Mouse (Mus musculus): ENCODE measurements around the gene Chst11. TPM values are rescaled to one million over a fixed set of nuclear protein-coding genes. Genes with fewer than 3 reads are reported as not detected.

Chst11 gene
- polyA plus RNA-seq, 1 experiment from 2014 or later = 3.2 TPM

DNA sequence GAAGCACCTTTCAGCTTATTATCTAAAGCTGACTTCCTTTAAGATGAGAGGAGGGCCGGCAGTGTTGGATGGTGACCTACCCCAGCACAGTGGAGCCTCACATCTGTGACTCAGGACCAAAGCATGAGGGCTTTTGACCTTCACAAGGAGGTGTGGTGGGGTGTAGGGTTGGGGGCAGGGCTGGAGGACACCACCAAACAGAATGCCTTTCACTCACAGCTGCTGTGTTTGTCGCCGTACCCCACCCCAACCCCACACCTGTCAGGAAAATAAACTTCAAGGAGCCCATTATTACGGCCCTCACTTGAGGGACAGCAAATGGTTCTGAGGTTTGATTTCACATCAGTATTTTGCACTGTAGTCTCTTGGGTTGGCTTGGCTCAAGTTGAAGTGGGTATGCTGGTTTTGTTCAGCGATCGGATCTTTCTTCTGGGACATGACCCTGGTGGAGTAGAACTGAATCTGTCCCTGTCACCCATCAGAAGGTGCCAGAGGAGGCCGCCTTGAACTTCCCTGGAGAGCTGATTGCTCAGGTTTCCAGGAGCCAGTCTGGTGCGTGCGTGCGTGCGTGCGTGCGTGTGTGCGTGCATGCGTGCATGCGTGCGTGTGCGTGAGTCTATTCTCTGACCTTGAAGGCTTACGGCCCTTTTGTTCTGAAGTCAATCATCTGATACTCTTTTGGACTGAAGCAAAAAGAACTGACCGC is 51.2 kb downstream of the Chst11 start:
- H3K4me2 ChIP-seq (ENCODE audit: low read length) = no peak overlapping the region
- no peaks in the 10 kb centered on the region for H3K9me3 ChIP-seq (replicated peaks; ENCODE audit: control insufficient read depth, low read length, poor library complexity, severe bottlenecking)
- H3K27me3 ChIP-seq (ENCODE audit: control insufficient read depth, insufficient read depth, low read depth, low read length) = no peaks in the 10 kb centered on the region
- no peak overlapping the region for H3K4me3 ChIP-seq (ENCODE audit: low read depth, low read length)
- H3K4me1 ChIP-seq (ENCODE audit: control insufficient read depth, insufficient read depth, low read length) = peaks cover 5% of the 10 kb centered on the region
- WGBS = 54% methylated on average over 20 of the region's 20 CpGs
- no peaks in the 10 kb centered on the region for H3K36me3 ChIP-seq (ENCODE audit: control insufficient read depth, insufficient read depth, low read length)
- no peak overlapping the region for H3K27ac ChIP-seq (ENCODE audit: low read length)
- H3K9ac ChIP-seq (ENCODE audit: low read depth, low read length) = no peak overlapping the region
- 0 out of 2 replicates have a peak, but pooled peaks have one; percentile 29 for ATAC-seq

DNA sequence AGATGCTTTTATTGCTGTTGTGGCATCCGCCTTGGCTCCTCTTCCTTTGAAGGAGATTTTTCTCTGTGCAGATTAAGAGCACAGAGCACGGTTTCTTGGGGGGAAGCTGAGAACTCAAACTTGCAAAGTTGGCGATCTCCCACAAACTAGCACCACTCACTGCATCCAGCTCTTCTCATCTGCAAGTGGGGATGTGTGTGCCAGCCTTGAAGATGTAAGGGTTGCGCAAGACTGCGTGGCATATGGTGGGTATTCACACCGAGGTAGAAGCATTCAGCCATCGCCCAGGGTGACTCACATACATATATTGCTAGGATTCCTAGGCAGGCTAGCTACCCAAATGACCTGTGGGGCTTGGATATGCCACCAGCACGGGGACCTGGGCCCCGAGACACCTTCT is 52.9 kb downstream of the Chst11 start:
- no peak overlapping the region for H3K27ac ChIP-seq (ENCODE audit: low read length)
- no peaks in the 10 kb centered on the region for H3K9me3 ChIP-seq (replicated peaks; ENCODE audit: control insufficient read depth, low read length, poor library complexity, severe bottlenecking)
- peaks cover 15% of the 10 kb centered on the region for H3K4me1 ChIP-seq (ENCODE audit: control insufficient read depth, insufficient read depth, low read length)
- no peak overlapping the region for H3K4me3 ChIP-seq (ENCODE audit: low read depth, low read length)
- no peak for ATAC-seq
- no peak overlapping the region for H3K9ac ChIP-seq (ENCODE audit: low read depth, low read length)
- H3K27me3 ChIP-seq (ENCODE audit: control insufficient read depth, insufficient read depth, low read depth, low read length) = no peaks in the 10 kb centered on the region
- no peaks in the 10 kb centered on the region for H3K36me3 ChIP-seq (ENCODE audit: control insufficient read depth, insufficient read depth, low read length)
- 91% methylated on average over 9 of the region's 9 CpGs for WGBS
- no peak overlapping the region for H3K4me2 ChIP-seq (ENCODE audit: low read length)

DNA sequence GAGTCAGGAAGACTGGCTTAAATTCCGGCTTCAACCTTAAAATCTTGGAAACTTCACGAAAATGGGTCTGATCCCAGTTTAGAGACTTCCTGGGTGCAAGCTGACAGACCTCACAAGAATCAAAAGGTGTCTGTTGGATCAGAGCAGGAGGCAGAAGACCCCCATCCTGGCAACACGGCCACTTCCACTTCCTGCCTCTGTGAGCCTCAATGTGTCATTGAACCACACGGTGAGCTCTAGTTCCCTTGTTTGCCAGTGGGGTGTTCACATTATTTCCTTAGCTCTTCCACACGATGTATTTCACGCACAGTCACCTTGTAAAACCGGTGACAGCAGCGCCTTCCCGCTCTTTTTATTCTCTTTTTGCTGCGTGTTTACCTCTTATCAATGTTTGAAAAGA is 54.1 kb downstream of the Chst11 start:
- H3K9me3 ChIP-seq (replicated peaks; ENCODE audit: control insufficient read depth, low read length, poor library complexity, severe bottlenecking) = no peaks in the 10 kb centered on the region
- 84% methylated on average over 10 of the region's 10 CpGs for WGBS
- no peak overlapping the region for H3K4me2 ChIP-seq (ENCODE audit: low read length)
- ATAC-seq = no peak
- no peak overlapping the region for H3K9ac ChIP-seq (ENCODE audit: low read depth, low read length)
- no peak overlapping the region for H3K27ac ChIP-seq (ENCODE audit: low read length)
- H3K4me3 ChIP-seq (ENCODE audit: low read depth, low read length) = no peak overlapping the region
- H3K4me1 ChIP-seq (ENCODE audit: control insufficient read depth, insufficient read depth, low read length) = peaks cover 18% of the 10 kb centered on the region
- H3K27me3 ChIP-seq (ENCODE audit: control insufficient read depth, insufficient read depth, low read depth, low read length) = no peaks in the 10 kb centered on the region
- H3K36me3 ChIP-seq (ENCODE audit: control insufficient read depth, insufficient read depth, low read length) = no peaks in the 10 kb centered on the region

DNA sequence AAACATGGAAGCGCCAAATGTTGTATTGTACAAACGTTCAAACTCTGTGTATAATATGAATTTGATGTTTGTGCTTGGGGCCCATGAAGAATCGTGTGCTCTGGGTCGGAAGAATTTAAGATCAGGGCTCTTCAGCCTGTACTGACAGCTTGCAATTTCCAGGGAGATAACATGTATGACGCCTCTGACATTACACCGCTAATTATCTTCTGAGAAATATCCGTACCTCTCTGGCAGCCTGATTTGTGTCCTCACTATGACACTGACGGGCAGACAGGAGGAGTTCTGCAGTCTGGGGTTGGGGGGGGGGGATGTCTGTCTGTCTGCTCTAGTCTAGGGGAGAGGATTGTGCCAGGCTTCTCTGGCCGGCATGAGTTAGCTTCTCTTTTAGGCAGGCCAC is 56.6 kb downstream of the Chst11 start:
- H3K4me2 ChIP-seq (ENCODE audit: low read length) = no peak overlapping the region
- no peak overlapping the region for H3K4me3 ChIP-seq (ENCODE audit: low read depth, low read length)
- H3K27ac ChIP-seq (ENCODE audit: low read length) = no peak overlapping the region
- H3K4me1 ChIP-seq (ENCODE audit: control insufficient read depth, insufficient read depth, low read length) = peaks cover 15% of the 10 kb centered on the region
- 52% methylated on average over 9 of the region's 9 CpGs for WGBS
- H3K9ac ChIP-seq (ENCODE audit: low read depth, low read length) = no peak overlapping the region
- ATAC-seq = no peak; the same call in 1 of the 2 replicates
- H3K27me3 ChIP-seq (ENCODE audit: control insufficient read depth, insufficient read depth, low read depth, low read length) = no peaks in the 10 kb centered on the region
- H3K9me3 ChIP-seq (replicated peaks; ENCODE audit: control insufficient read depth, low read length, poor library complexity, severe bottlenecking) = no peaks in the 10 kb centered on the region
- H3K36me3 ChIP-seq (ENCODE audit: control insufficient read depth, insufficient read depth, low read length) = no peaks in the 10 kb centered on the region

DNA sequence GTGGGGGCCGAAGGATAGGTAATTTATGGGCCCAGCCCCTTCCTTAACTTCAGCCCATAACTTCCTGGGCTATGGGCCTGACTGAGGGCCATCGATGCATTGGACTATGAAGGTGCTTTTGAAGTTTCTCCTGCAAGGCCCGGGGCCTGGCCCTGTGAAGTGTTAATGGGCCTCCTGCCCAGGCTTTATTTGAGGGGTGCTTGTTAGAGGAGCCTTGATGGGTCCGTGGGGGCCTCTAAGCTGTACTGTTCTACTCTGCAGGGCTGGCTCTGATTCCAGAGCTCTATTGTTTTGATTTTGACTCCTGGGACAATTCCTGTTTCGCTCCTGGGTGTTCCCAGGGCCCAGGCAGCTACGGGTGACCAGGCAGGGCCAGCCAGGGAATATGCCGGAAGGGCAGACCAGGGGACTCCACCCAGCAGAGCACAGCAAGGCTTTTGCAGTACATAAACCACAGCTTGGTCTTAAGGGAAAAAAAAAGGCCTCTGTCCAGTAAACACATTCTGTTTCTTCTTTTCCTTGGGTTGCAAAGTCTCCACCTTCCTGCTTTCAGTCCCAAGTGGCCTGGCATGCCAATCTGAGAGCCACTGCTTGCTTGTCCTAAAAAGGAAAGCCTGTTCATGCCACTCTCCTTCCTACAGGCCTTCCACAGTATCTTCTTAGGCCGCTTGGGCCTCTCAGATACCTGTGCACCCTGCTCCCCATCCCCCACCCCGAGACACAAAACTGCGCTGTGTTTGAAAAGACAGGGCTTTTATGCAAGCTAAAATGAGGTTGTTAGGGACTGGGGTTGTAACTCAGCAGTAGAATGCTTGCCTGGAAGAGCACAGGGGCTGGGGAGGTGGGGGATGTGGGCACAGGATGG is 57.5 kb downstream of the Chst11 start:
- H3K36me3 ChIP-seq (ENCODE audit: control insufficient read depth, insufficient read depth, low read length) = no peaks in the 10 kb centered on the region
- 16% methylated on average over 10 of the region's 10 CpGs for WGBS
- no peak overlapping the region for H3K4me3 ChIP-seq (ENCODE audit: low read depth, low read length)
- H3K27me3 ChIP-seq (ENCODE audit: control insufficient read depth, insufficient read depth, low read depth, low read length) = no peaks in the 10 kb centered on the region
- peak overlapping the region; percentile 35; the same call in 1 of the 2 replicates for H3K27ac ChIP-seq (ENCODE audit: low read length)
- no peak overlapping the region for H3K9ac ChIP-seq (ENCODE audit: low read depth, low read length)
- H3K4me2 ChIP-seq (ENCODE audit: low read length) = no peak overlapping the region
- H3K9me3 ChIP-seq (replicated peaks; ENCODE audit: control insufficient read depth, low read length, poor library complexity, severe bottlenecking) = no peaks in the 10 kb centered on the region
- H3K4me1 ChIP-seq (ENCODE audit: control insufficient read depth, insufficient read depth, low read length) = peaks cover 12% of the 10 kb centered on the region
- 0 out of 2 replicates have a peak, but pooled peaks have one; percentile 26 for ATAC-seq

DNA sequence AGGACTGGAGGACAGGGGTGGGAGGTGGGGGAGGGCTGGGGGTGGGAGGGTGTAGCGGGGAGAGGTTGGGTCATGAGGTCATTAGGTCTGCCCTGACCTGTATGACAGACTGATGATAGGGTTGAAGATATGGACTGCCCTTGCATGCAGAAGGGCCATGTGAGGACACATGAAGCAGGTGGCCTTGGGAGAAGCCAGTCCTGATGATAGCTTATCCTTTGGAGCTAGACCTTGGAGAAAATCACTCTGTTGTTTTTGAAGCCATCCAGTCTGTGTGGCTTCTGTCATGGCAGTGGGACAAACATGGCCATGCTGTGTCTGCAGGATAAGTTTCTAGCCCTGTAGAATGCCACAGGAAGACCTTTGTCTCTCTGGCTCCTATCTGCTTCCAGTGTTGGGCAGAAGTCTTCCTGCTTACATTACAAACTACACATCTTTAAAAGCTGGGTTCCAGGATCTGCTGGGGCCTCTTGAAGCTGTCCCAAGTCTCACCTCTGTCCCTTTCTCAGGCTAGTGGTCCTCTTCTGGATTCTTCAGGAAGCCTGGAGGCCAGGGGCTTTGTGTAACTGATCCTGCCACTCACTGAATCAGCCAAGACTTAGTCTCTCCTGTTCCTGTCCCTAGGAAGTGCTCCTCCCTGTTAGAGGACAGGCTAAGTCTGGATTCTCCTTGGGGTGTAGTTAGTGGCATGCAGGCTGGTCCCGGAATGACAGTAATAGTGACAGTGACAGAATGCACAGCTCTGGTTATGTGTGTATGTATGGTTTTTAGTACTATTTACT is 58.4 kb downstream of the Chst11 start:
- Histone ChIP-seq H3K27ac (ENCODE audit: low read length) (no peak overlapping the region), H3K4me2 (ENCODE audit: low read length) (no peak overlapping the region)
- WGBS = 57% methylated on average over 2 of the region's 2 CpGs

DNA sequence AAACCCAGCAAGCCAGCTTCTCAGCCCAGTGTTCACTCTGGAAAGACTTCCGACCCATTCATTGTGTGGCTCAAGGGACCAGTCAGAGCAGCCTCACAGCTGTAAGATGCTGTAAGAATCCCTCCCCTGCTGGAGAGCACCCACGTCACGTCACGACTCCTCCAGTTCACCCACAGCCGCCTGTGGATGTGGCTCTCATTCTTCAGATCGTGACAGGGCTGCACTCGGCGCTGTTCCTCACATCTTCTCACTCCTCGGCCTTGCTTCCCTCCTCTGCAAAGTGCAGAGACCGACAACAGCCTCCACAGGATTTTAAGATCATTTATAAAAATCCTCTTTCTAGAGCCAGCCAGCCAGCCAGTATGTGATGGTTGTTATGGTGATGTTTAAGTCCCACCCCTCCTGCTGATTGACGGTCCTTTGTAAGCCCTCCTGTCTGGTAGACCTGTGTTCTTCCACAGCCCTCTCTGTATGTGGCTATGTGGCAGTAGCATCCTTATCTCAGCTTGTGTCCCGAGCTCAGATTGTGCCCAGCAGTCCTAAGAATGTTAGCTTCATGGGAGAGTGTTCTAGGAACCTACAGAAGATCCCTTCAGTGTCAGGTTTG is 64.0 kb downstream of the Chst11 start:
- WGBS = 35% methylated on average over 12 of the region's 12 CpGs
- Histone ChIP-seq H3K4me1 (ENCODE audit: control insufficient read depth, insufficient read depth, low read length) (peaks cover 9% of the 10 kb centered on the region), H3K4me3 (ENCODE audit: low read depth, low read length) (no peak overlapping the region), H3K27me3 (ENCODE audit: control insufficient read depth, insufficient read depth, low read depth, low read length) (no peaks in the 10 kb centered on the region), H3K9ac (ENCODE audit: low read depth, low read length) (peak overlapping the region; percentile 49; the same call in 1 of the 2 replicates), H3K27ac (ENCODE audit: low read length) (peak overlapping the region; percentile 81), H3K4me2 (ENCODE audit: low read length) (peak overlapping the region; percentile 39), H3K36me3 (ENCODE audit: control insufficient read depth, insufficient read depth, low read length) (no peaks in the 10 kb centered on the region), H3K9me3 (replicated peaks; ENCODE audit: control insufficient read depth, low read length, poor library complexity, severe bottlenecking) (no peaks in the 10 kb centered on the region)
- ATAC-seq = peak; percentile 94

More for the DNA sequence above, 58.4 kb downstream of the Chst11 start:
- no peaks in the 10 kb centered on the region for H3K36me3 ChIP-seq (ENCODE audit: control insufficient read depth, insufficient read depth, low read length)
- H3K27me3 ChIP-seq (ENCODE audit: control insufficient read depth, insufficient read depth, low read depth, low read length) = no peaks in the 10 kb centered on the region
- H3K4me1 ChIP-seq (ENCODE audit: control insufficient read depth, insufficient read depth, low read length) = peaks cover 15% of the 10 kb centered on the region
- H3K9ac ChIP-seq (ENCODE audit: low read depth, low read length) = no peak overlapping the region
- H3K4me3 ChIP-seq (ENCODE audit: low read depth, low read length) = no peak overlapping the region
- ATAC-seq = no peak
- no peaks in the 10 kb centered on the region for H3K9me3 ChIP-seq (replicated peaks; ENCODE audit: control insufficient read depth, low read length, poor library complexity, severe bottlenecking)

DNA sequence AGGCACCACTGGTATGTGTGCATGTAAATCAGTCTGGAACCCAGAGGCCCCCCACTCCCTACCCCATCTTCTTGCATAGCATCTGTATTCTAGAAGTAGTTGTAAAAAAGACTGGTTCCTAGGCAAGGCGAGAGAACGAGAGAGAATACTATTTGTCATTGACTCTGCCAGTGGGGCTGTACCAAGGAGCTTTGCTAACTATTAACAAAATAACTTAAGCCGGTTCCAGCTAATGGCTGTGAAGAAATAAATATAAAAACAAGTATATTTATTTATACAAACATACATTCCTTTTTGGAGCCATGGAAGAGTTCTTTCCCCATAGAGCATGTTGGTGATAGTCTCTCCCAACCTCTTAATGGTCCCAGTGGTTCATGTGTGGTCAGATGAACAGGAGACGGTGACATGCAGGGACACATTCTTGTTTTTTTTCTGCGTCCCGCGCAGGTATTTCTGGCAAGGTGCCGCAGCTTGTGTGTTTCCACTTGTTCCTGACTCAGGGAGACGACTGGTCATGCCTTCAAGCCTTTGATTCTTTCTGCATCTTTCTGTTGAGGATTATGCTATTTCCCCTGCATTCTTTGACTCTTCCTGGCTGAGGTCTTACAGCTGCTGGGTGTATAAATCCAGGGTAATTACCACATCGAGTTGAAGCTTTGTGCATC is 68.7 kb downstream of the Chst11 start:
- H3K4me1 ChIP-seq (ENCODE audit: control insufficient read depth, insufficient read depth, low read length) = peaks cover 3% of the 10 kb centered on the region
- no peaks in the 10 kb centered on the region for H3K9me3 ChIP-seq (replicated peaks; ENCODE audit: control insufficient read depth, low read length, poor library complexity, severe bottlenecking)
- no peak overlapping the region for H3K4me2 ChIP-seq (ENCODE audit: low read length)
- H3K36me3 ChIP-seq (ENCODE audit: control insufficient read depth, insufficient read depth, low read length) = no peaks in the 10 kb centered on the region
- H3K4me3 ChIP-seq (ENCODE audit: low read depth, low read length) = no peak overlapping the region
- WGBS = 85% methylated on average over 10 of the region's 10 CpGs
- no peak overlapping the region for H3K9ac ChIP-seq (ENCODE audit: low read depth, low read length)
- no peaks in the 10 kb centered on the region for H3K27me3 ChIP-seq (ENCODE audit: control insufficient read depth, insufficient read depth, low read depth, low read length)
- ATAC-seq = no peak
- H3K27ac ChIP-seq (ENCODE audit: low read length) = no peak overlapping the region

Data from midbrain, embryonic 16.5 days (tissue).